Mouse (Mus musculus) embryonic facial prominence, embryonic 12.5 days (tissue): ENCODE data around the gene Pitpnc1. TPM values are rescaled to one million over a fixed set of nuclear protein-coding genes. Genes with fewer than 3 reads are reported as not detected.
A peak's percentile ranks its signal among the peaks of the same experiment; 100 is the strongest.

ENCODE experiments used
- ATAC-seq: fragments of 200-750 bp; cut with Nextera tagmentation; 2 replicates; pipeline ENCODE4 v1.8.0; 2017; ENCODE audit not compliant: insufficient number of reproducible peaks, insufficient read depth, low FRiP score, low TSS enrichment
- H3K27ac ChIP-seq: fragments of 300-500 bp; sonication (generic); 2 replicates; pipeline ENCODE4 v1.5.1; 2016; ENCODE audit warnings: mild to moderate bottlenecking
- H3K27me3 ChIP-seq: fragments of 300-500 bp; sonication (generic); 2 replicates; pipeline ENCODE4 v1.6.1; 2016; ENCODE audit warnings: mild to moderate bottlenecking, moderate library complexity
- H3K36me3 ChIP-seq: fragments of 300-500 bp; sonication (generic); 2 replicates; pipeline ENCODE4 v1.6.1; 2016; ENCODE audit warnings: mild to moderate bottlenecking
- H3K4me1 ChIP-seq: fragments of 300-500 bp; sonication (generic); 2 replicates; pipeline ENCODE4 v1.6.1; 2016
- H3K4me2 ChIP-seq: fragments of 300-500 bp; sonication (generic); replicated peaks from 2 replicates; pipeline ENCODE4 v1.6.1; 2016; ENCODE audit warnings: mild to moderate bottlenecking, moderate library complexity
- H3K4me3 ChIP-seq: fragments of 300-500 bp; sonication (generic); 2 replicates; pipeline ENCODE4 v1.5.1; 2016; ENCODE audit warnings: mild to moderate bottlenecking
- H3K9ac ChIP-seq: fragments of 300-500 bp; sonication (generic); 2 replicates; pipeline ENCODE4 v1.6.1; 2016; ENCODE audit warnings: mild to moderate bottlenecking, moderate library complexity
- H3K9me3 ChIP-seq: fragments of 300-500 bp; sonication (generic); 2 replicates; pipeline ENCODE4 v1.6.1; 2016; ENCODE audit warnings: mild to moderate bottlenecking, moderate library complexity
- WGBS: fragments of 180-500 bp; shearing (Covaris S2); methylation state at CpG from one replicate; pipeline ENCODE4 v1.1.7; 2016; 5-methylcytosine and 5-hydroxymethylcytosine counted together
- polyA plus RNA-seq: library from polyadenylated mRNA; unstranded; fragments of >200 nt; fragmentation: Nextera tagmentation; extraction: Ambion mirVana; gene quantifications from 2 replicates; pipeline ENCODE4 v1.2.1, GENCODE M21; 2016

Gene Pitpnc1
- polyA plus RNA-seq, 1 experiment from 2014 or later, result 36.3 TPM

DNA sequence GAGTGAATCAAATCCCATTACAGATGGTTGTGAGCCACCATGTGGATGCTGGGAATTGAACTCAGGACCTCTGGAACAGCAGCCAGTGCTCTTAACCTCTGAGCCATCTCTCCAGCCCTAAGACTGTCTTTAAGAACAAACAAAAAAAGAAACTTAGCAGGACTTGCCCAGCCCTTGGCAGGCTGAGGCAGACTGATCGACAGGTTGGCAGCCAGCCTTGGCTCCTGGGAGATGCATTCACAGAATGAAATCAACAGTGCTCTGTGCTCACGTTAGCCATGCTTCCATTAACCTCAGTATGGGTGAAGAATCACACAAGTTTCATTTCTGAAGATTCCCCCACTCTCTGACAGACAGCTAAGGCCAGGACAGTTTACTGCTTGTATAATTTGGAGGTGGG, 280.1 kb downstream of the Pitpnc1 start:
- Histone ChIP-seq H3K4me1 (peaks cover 8% of the 10 kb centered on the region), H3K27me3 (no peaks in the 10 kb centered on the region), H3K9ac (no peak overlapping the region), H3K4me3 (no peak overlapping the region), H3K4me2 (no peak overlapping the region), H3K9me3 (no peaks in the 10 kb centered on the region), H3K27ac (no peak overlapping the region), H3K36me3 (peaks cover 9% of the 10 kb centered on the region)
- WGBS, result 83% methylated on average over 2 of the region's 2 CpGs
- no peak for ATAC-seq

DNA sequence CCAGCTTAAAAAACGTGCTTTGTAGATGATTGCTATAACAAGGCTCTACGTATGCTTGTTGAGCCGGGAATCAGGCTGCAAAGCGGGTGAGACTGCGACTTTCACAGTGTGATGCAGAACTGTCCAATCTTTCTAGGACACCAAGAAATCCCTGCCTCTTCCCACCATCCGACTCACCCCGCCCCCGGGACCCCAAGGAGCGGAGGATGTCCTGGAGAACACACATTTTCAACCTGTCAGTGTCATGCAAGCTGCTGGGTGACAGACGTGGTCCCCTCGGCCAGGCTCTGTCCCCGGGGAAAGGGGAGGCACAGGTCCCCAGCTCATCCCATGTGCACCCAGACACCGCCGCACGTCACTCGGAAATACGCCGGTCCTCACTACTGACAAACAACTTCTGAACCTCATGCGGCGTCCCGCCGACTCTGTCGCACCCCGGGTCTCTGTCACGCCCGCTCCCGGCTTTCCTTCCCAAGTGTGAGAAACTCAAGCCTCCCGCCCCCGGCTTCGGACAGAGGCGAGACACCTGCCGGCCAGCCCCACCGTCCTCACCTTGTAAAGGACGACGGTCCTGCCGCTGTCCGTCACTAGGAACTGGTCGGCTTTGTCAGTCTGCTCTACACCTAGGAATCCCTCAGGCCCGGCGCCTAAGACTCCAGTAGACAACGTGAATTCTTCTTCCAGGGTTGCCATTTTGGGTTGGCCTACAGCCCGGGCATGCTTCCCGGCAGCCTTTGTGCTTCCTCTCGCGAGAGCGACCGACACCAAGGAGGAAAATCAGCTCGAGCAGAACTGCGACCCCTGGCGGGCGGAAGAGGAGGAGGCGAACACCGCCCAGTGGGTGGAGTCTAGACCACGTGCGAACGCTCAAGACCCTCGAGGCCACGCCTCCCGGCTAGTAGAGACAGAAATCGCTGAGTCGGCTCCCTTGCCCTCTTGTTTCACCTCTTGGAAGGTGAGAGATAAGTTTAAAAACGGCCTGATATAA, 281.6 kb downstream of the Pitpnc1 start, which contains the start of gene Nol11:
TSS of gene Nol11 (minus strand) at position 817 of the 988 bp plus-strand sequence.
- Histone ChIP-seq H3K9me3 (no peaks in the 10 kb centered on the region), H3K4me1 (peaks cover 8% of the 10 kb centered on the region), H3K4me3 (peak within 1 kb of the TSS; percentile 78), H3K36me3 (peaks cover 24% of the 10 kb centered on the region), H3K9ac (peak within 1 kb of the TSS; percentile 81), H3K27ac (peak within 1 kb of the TSS; percentile 48; the same call in 1 of the 2 replicates), H3K4me2 (peak within 1 kb of the TSS; percentile 76), H3K27me3 (no peaks in the 10 kb centered on the region)
- WGBS, result under 1% methylated on average over 62 of the region's 62 CpGs
- ATAC-seq, result peak; percentile 76

DNA sequence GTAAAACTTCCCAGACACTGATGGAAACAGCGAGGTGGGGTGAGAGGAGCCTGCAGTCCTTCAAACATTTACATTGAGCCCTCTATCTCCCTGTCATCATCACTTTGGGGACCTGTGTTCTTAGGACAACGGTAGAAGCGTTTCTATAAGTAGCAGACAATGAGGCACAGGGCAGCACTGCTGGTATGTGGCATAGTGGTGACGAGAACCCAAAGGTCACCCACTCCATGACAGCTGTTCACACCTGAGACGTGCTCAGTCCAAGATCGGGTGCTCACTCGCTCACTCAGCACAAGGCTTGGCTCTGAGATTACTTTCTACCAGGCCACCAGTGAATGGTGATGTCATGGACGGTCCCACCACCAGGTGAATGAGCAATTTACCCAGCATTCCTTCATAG, 286.7 kb downstream of the Pitpnc1 start:
- Histone ChIP-seq H3K4me1 (peaks cover 8% of the 10 kb centered on the region), H3K27ac (no peak overlapping the region), H3K4me2 (no peak overlapping the region), H3K9me3 (no peaks in the 10 kb centered on the region), H3K36me3 (peaks cover 68% of the 10 kb centered on the region), H3K27me3 (no peaks in the 10 kb centered on the region), H3K4me3 (no peak overlapping the region), H3K9ac (no peak overlapping the region)
- ATAC-seq, result no peak
- WGBS, result 91% methylated on average over 8 of the region's 8 CpGs

DNA sequence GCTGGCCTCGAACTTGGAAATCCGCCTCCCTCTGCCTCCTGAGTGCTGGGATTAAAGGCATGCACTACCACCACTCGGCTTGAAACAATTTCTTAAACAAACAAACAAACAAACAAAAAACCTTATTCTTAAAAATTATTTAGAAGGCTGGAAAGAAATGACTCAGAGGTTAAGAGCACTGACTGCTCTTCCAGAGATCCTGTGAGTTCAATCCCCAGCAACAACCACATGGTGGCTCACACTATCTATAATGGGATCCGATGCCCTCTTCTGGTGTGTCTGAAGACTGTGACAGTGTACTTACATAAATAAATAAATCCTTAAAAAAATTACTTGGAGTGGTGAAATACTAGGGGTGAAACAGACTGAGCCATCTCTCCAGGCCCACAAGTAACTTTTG, 309.3 kb downstream of the Pitpnc1 start:
- Histone ChIP-seq H3K9ac (no peak overlapping the region), H3K4me2 (no peak overlapping the region), H3K9me3 (no peaks in the 10 kb centered on the region), H3K27me3 (no peaks in the 10 kb centered on the region), H3K4me3 (no peak overlapping the region), H3K36me3 (peaks cover 8% of the 10 kb centered on the region), H3K27ac (no peak overlapping the region), H3K4me1 (no peaks in the 10 kb centered on the region)
- no peak for ATAC-seq
- WGBS, result 77% methylated on average over 4 of the region's 4 CpGs

DNA sequence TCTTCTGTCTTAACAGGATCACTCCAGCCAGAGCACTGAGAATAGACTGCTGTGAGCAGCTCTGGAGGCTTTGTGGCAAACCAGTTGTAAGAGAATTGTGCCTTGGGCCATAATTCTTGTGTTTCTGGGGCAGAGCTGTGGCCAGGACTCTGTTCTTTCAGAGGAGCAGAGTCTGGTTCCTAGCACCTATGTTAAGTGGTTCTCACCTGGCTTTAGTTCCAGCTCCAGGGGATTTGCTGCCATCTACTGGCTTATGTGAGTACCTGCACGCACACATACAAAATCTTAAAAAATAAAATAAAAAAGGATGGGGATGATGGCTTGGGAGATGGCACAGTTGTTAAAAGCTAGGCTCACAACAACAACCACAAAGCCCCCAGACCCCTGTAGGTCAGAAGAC, 311.5 kb downstream of the Pitpnc1 start:
- no peak for ATAC-seq

More for the DNA sequence above, 311.5 kb downstream of the Pitpnc1 start:
- H3K36me3 ChIP-seq, result no peaks in the 10 kb centered on the region
- no peak overlapping the region for H3K4me3 ChIP-seq
- H3K4me1 ChIP-seq, result no peaks in the 10 kb centered on the region
- no peak overlapping the region for H3K9ac ChIP-seq
- H3K27ac ChIP-seq, result no peak overlapping the region
- no peaks in the 10 kb centered on the region for H3K27me3 ChIP-seq
- 33% methylated on average over 1 of the region's 1 CpGs for WGBS
- H3K9me3 ChIP-seq, result no peaks in the 10 kb centered on the region
- no peak overlapping the region for H3K4me2 ChIP-seq

Other genes starting within 250 kb of the Pitpnc1 start
- 170 and 181 TPM in 2 replicates for gene Psmd12, start 8.8 kb upstream of the Pitpnc1 start, polyA plus RNA-seq
- gene Helz, start 77.2 kb upstream of the Pitpnc1 start, polyA plus RNA-seq, result 19.7 and 20.5 TPM in 2 replicates
- 1.3 and 2.1 TPM in 2 replicates for gene Cacng1, start 245.8 kb upstream of the Pitpnc1 start, polyA plus RNA-seq